Mouse (Mus musculus) bone marrow, adult 2 months (tissue): ENCODE results near the gene Pdgfra.

ENCODE experiments used
- CTCF ChIP-seq: fragments of 200-500 bp; IDR thresholded peaks from 2 replicates; pipeline ENCODE4 v1.5.1; 2011; ENCODE audit warnings: low read length, control low read depth; ENCODE audit not compliant: control insufficient read depth, insufficient read depth
- POLR2A ChIP-seq: fragments of 200-500 bp; IDR thresholded peaks from 2 replicates; pipeline ENCODE4 v1.6.1; 2011; ENCODE audit warnings: low read depth, mild to moderate bottlenecking, control low read depth, low read length, borderline replicate concordance; ENCODE audit not compliant: control insufficient read depth

DNA sequence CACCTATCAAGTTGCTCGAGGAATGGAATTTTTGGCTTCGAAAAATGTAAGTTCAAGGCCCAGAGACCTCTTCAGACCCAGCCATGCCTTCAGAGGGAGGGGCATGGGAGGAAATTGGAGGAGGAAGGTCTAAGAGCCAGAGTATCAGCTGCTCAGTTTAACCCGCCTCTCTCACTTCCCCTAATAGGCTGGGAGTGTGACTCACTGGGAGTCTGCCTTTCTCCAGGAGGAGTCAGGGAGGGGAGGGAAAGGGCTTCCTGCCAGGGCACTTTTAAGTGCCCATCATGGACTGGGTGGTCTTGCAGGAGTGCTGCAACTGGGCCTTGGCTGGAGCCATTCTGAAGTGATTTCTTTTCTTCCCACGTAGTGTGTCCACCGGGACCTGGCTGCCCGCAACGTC lies 33.5 kb downstream of the Pdgfra start:
- TF ChIP-seq CTCF (no peak), POLR2A (no peak)
